8 mouse cellular contexts compared by ENCODE assay signal in the genomic region with DNA sequence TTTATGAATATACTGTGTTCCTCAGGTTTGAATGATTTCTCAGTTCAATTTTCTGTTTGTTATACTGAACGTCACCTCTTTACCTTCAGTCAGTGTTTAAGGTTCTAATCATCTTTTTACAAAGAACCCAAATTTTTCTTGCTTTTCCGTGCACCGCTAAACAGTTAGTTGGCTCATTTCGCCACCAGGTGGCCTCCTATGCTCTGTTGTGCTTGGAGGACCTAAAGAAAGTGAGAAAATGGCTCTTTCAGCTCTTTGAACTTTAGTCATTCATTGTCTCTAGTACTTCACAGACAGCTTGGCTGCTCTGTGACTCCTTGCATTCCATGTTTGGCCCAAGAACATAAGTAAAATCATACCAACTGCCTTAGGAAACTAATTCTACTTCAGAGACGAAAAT.
A peak's percentile ranks its signal among the peaks of the same experiment; 100 is the strongest.
DNase-seq lines count a peak whose midpoint lies in the region; ATAC-seq lines count a peak whose summit lies in the region.

No protein-coding gene starts in this region.

- H3K4me2 ChIP-seq in heart, embryonic 12.5 days, result no peak overlapping the region

- DNase-seq in heart, postnatal 14 days, result peak; percentile 43 to 57
- DNase-seq in ovary, postnatal 14 days (ENCODE audit: low spot score), result peak; percentile 25
- DNase-seq in ovary, postnatal 10 days (ENCODE audit: low spot score), result no peak
- peak; percentile 76 for DNase-seq in adipocyte (ENCODE audit: low spot score)
- DNase-seq in gastrocnemius, postnatal 4 days (ENCODE audit: low spot score in 2 of 2), result peak; percentile 23 to 53
- peak; percentile 20 for DNase-seq in retina, postnatal 7 days (ENCODE audit: low read depth, low spot score)
- no peak for DNase-seq in spleen, postnatal 36 days (ENCODE audit: low spot score in 2 of 2)

- no peak overlapping the region for H3K9ac ChIP-seq in heart, embryonic 12.5 days

- ATAC-seq in heart, embryonic 12.5 days (ENCODE audit: insufficient number of reproducible peaks, low FRiP score), result no peak

- no peaks in the 10 kb centered on the region for H3K36me3 ChIP-seq in heart, embryonic 12.5 days

- H3K9me3 ChIP-seq in heart, embryonic 12.5 days (replicated peaks), result no peaks in the 10 kb centered on the region

- no peaks in the 10 kb centered on the region for H3K27me3 ChIP-seq in heart, embryonic 12.5 days (replicated peaks)

- no peaks in the 10 kb centered on the region for H3K4me1 ChIP-seq in heart, embryonic 12.5 days (replicated peaks)

- WGBS in heart, embryonic 12.5 days, result 32% methylated on average over 5 of the region's 5 CpGs

- no peak overlapping the region for H3K27ac ChIP-seq in heart, embryonic 12.5 days (ENCODE audit: poor library complexity, severe bottlenecking)

- intact Hi-C loops in heart, postnatal 14 days (cut with DNase I), result loop anchor here (2.0 to 10.0 kb wide), 4 partner anchors 125 to 1018 kb away; no protein-coding TSS in a partner anchor

- H3K4me3 ChIP-seq in heart, embryonic 12.5 days, result no peak overlapping the region

Comparison
In these comparisons a context has a peak if more than half of its experiments do, and no peak if none do; other contexts are left out.
1. DNase-seq: peak in heart, postnatal 14 days (2 of 2), ovary, postnatal 14 days (single experiment), adipocyte (single experiment), gastrocnemius, postnatal 4 days (2 of 2) and retina, postnatal 7 days (single experiment); none in ovary, postnatal 10 days (single experiment) and spleen, postnatal 36 days (0 of 2).